ENCODE assay signal across 11 mouse cellular contexts in genomic region chr5:147448933-147449332, GRCm38 (mm10). TPM values are rescaled to one million over a fixed set of nuclear protein-coding genes. Genes with fewer than 3 reads are reported as not detected.
DNase-seq lines count a peak whose midpoint lies in the region; ATAC-seq and TF ChIP-seq lines count a peak whose summit lies in the region.
"Had no signal": no experiment of that assay in that cellular context is flagged by ENCODE, and none has a peak within 500 bp of the region (broad histone marks: within the 10 kb centered on the region; RNA-seq: fewer than 3 reads in every experiment).

No protein-coding gene starts in this region.

- peaks cover 22% of the 10 kb centered on the region for H3K4me1 ChIP-seq in cerebellum, adult 2 months (ENCODE audit: control insufficient read depth, insufficient read depth, low read length)

- TF ChIP-seq CTCF in cerebellum, adult 2 months (IDR thresholded peaks at IDR 0.05; ENCODE audit: borderline replicate concordance, insufficient read depth, low read depth, low read length): no peak

- WGBS in cerebellum, adult 2 months: 9% methylated on average over 4 of the region's 4 CpGs

- peak; percentile 78 for ATAC-seq in activated CD4-positive, CD25-positive, alpha-beta regulatory T cell, adult 4 months
- peak; percentile 33; the same call in 1 of the 2 replicates for ATAC-seq in monocyte, adult 5-6 weeks (replicated peaks; ENCODE audit: insufficient number of reproducible peaks, low FRiP score, low TSS enrichment, poor library complexity, severe bottlenecking)

- DNase-seq in cerebellum, adult 2 months: peak in 1 of 2 experiments; percentile 67
- DNase-seq in cerebellum, adult 9-10 months: no peak
- peak; percentile 29 for DNase-seq in layer of hippocampus, adult 9-11 months
- DNase-seq in layer of hippocampus, postnatal 25 days (ENCODE audit: extremely low spot score in 1 of 2, low spot score in 1 of 2): no peak
- DNase-seq in ovary, postnatal 10 days (ENCODE audit: low spot score): no peak
- no peak for DNase-seq in spleen, postnatal 4 days (ENCODE audit: low spot score in 2 of 2)
- DNase-seq: cerebellum, postnatal 14 days had no signal

- H3K27me3 ChIP-seq in cerebellum, adult 2 months (ENCODE audit: control insufficient read depth, insufficient read depth, low read length): no peaks in the 10 kb centered on the region
- H3K27me3 ChIP-seq: CH12.LX; lung, embryonic 15.5 days had no signal

- no peak overlapping the region for H3K4me3 ChIP-seq in cerebellum, adult 2 months (replicated peaks; ENCODE audit: insufficient read depth, low read depth, low read length)
- H3K4me3 ChIP-seq: lung, embryonic 15.5 days had no signal

- no peak for TF ChIP-seq POLR2A in cerebellum, adult 2 months (IDR thresholded peaks at IDR 0.05; ENCODE audit: borderline replicate concordance, insufficient read depth, low read length)

- H3K27ac ChIP-seq in cerebellum, adult 2 months (ENCODE audit: insufficient read depth, low read length): peak overlapping the region; percentile 74; the same call in 1 of the 2 replicates
- H3K27ac ChIP-seq: lung, embryonic 15.5 days had no signal

RNA-seq across cellular contexts. Expression of gene Pan3, which starts 19.0 kb away (rescaled TPM):
- 97.4 and 105 TPM in 2 replicates for polyA plus RNA-seq in cerebellum, adult 2 months (2012; rRNA removed)
- total RNA-seq in layer of hippocampus, postnatal 25 days (2021): 100 to 1,000 TPM in 1 of 2 experiments, 10 to 100 TPM in 1; 76.1 to 101 TPM
- 100 to 1,000 TPM; 135 to 188 TPM for polyA plus RNA-seq in activated CD4-positive, CD25-positive, alpha-beta regulatory T cell, adult 4 months (2017; shearing (Covaris generic))
- total RNA-seq in monocyte, adult 5-6 weeks (2017): 167 to 270 TPM (median 183 TPM) in 3 replicates

RNA-seq across cellular contexts. Expression of gene Flt3, which starts 48.6 kb away (rescaled TPM):
- polyA plus RNA-seq in cerebellum, adult 2 months (2012; rRNA removed): 24.8 and 25.3 TPM in 2 replicates
- 1 to 10 TPM; 6.7 to 8.0 TPM for total RNA-seq in layer of hippocampus, postnatal 25 days (2021)
- polyA plus RNA-seq in activated CD4-positive, CD25-positive, alpha-beta regulatory T cell, adult 4 months (2017; shearing (Covaris generic)): under 1 TPM in 1 of 2 experiments, not detected in 1; 0.13 TPM
- total RNA-seq in monocyte, adult 5-6 weeks (2017): 1.7 to 3.9 TPM (median 3.2 TPM) in 3 replicates
